Mouse (Mus musculus) kidney, adult 2 months (tissue): ENCODE measurements around the gene Ap3s2.

Experiments
- CTCF ChIP-seq: fragments of 200-500 bp; conservative IDR thresholded peaks from 2 replicates; pipeline ENCODE4 v1.5.1; 2011; ENCODE audit warnings: low read depth, mild to moderate bottlenecking, control low read depth, low read length, moderate library complexity, mixed read lengths; ENCODE audit not compliant: insufficient read depth, insufficient read length
- POLR2A ChIP-seq: fragments of 200-500 bp; IDR thresholded peaks from one replicate; pipeline ENCODE4 v1.6.1; 2011; ENCODE audit warnings: low read depth, low read length, control low read depth

- TF ChIP-seq CTCF (no peak), POLR2A (no peak)
Observed at GRCm38 (mm10) chr7:79881901-79882300, 38.5 kb downstream of the Ap3s2 start.
